Mouse (Mus musculus) MEL (cell line): ENCODE measurements around the gene Chpf. TPM values are rescaled to one million over a fixed set of nuclear protein-coding genes. Genes with fewer than 3 reads are reported as not detected.

Experiments
- DNase-seq: peaks from one replicate; pipeline ENCODE4 v3.0.0; 2011; ENCODE audit warnings: low read depth, low spot score
- H3K27ac ChIP-seq: 2 replicates; pipeline ENCODE4 v1.5.1; 2012; ENCODE audit warnings: low read depth, mild to moderate bottlenecking, control low read depth, low read length, moderate library complexity; ENCODE audit not compliant: control insufficient read depth
- H3K27me3 ChIP-seq, 2 experiments: fragments of 150-350 bp in 1 of 2; sonication (generic) in 1 of 2; 2 replicates each; pipeline ENCODE4 v1.6.1; 2012; ENCODE audit warnings: low read length in 2 of 2, mild to moderate bottlenecking in 2 of 2, improper control_type of control experiment in 1 of 2, moderate library complexity in 1 of 2; ENCODE audit not compliant: insufficient read depth in 2 of 2, control insufficient read depth in 1 of 2
- H3K36me3 ChIP-seq, 2 experiments: 2 replicates each; pipeline ENCODE4 v1.6.1; 2012 to 2014; ENCODE audit warnings: low read length in 2 of 2, improper control_type of control experiment in 1 of 2, inconsistent platforms in 1 of 2, mild to moderate bottlenecking in 1 of 2; ENCODE audit not compliant: insufficient read depth in 2 of 2, control insufficient read depth in 1 of 2
- H3K4me1 ChIP-seq, 2 experiments: fragments of 150-350 bp in 1 of 2; sonication (generic) in 1 of 2; 2 replicates each; pipeline ENCODE4 v1.6.1; 2012; ENCODE audit warnings: low read length in 2 of 2, improper control_type of control experiment in 1 of 2, mild to moderate bottlenecking in 1 of 2; ENCODE audit not compliant: insufficient read depth in 2 of 2, control insufficient read depth in 1 of 2
- H3K4me3 ChIP-seq, 2 experiments: fragments of 150-350 bp in 1 of 2; sonication (generic) in 1 of 2; 2 replicates each; pipeline ENCODE4 v1.5.1; 2012; ENCODE audit warnings: low read depth in 2 of 2, low read length in 2 of 2, mild to moderate bottlenecking in 2 of 2, moderate library complexity in 2 of 2, control low read depth in 1 of 2, improper control_type of control experiment in 1 of 2; ENCODE audit not compliant: control insufficient read depth in 1 of 2, insufficient read depth in 1 of 2
- H3K79me2 ChIP-seq: 2 replicates; pipeline ENCODE4 v1.6.1; 2012; ENCODE audit warnings: mild to moderate bottlenecking, low read length, moderate library complexity; ENCODE audit not compliant: control insufficient read depth, poor library complexity, insufficient read depth
- H3K9ac ChIP-seq: 2 replicates; pipeline ENCODE4 v1.6.1; 2012; ENCODE audit warnings: low read depth, mild to moderate bottlenecking, control low read depth, low read length, moderate library complexity; ENCODE audit not compliant: control insufficient read depth, poor library complexity, severe bottlenecking
- H3K9me3 ChIP-seq: fragments of 150-350 bp; sonication (generic); replicated peaks from 2 replicates; pipeline ENCODE4 v1.6.1; 2012; ENCODE audit warnings: mild to moderate bottlenecking, low read length, improper control_type of control experiment, moderate library complexity; ENCODE audit not compliant: insufficient read depth
- CHD1 ChIP-seq: IDR thresholded peaks from 2 replicates; pipeline ENCODE4 v1.6.1; 2012; ENCODE audit warnings: low read depth, mild to moderate bottlenecking, inconsistent platforms, low read length, improper control_type of control experiment
- CHD2 ChIP-seq: IDR thresholded peaks from 2 replicates; pipeline ENCODE4 v1.6.1; 2011; ENCODE audit warnings: low read length, improper control_type of control experiment
- CTCF ChIP-seq, 3 experiments: IDR thresholded peaks in 2 of 3; conservative IDR thresholded peaks in 1 of 3; 2 replicates each; pipeline ENCODE4 v1.5.1; 2011 to 2012; ENCODE audit warnings: low read length in 3 of 3, low read depth in 2 of 3, mild to moderate bottlenecking in 2 of 3, improper control_type of control experiment in 1 of 3, inconsistent platforms in 1 of 3, mixed read lengths in 1 of 3, moderate library complexity in 1 of 3; ENCODE audit not compliant: control insufficient read depth in 1 of 3, insufficient read depth in 1 of 3, poor library complexity in 1 of 3, severe bottlenecking in 1 of 3
- ELF1 ChIP-seq: IDR thresholded peaks from 2 replicates; pipeline ENCODE4 v1.6.1; 2014; ENCODE audit warnings: low read depth, mild to moderate bottlenecking, inconsistent platforms, low read length, improper control_type of control experiment, moderate library complexity
- ETS1 ChIP-seq: IDR thresholded peaks from 2 replicates; pipeline ENCODE4 v1.6.1; 2012; ENCODE audit warnings: low read depth, mild to moderate bottlenecking, inconsistent platforms, low read length, improper control_type of control experiment, moderate library complexity
- GABPA ChIP-seq: IDR thresholded peaks from 2 replicates; pipeline ENCODE4 v1.6.1; 2012; ENCODE audit warnings: low read depth, mild to moderate bottlenecking, inconsistent platforms, low read length, improper control_type of control experiment, moderate library complexity
- GATA1 ChIP-seq: IDR thresholded peaks from 2 replicates; pipeline ENCODE4 v1.6.1; 2011; ENCODE audit warnings: low read depth, low read length, improper control_type of control experiment
- HCFC1 ChIP-seq: IDR thresholded peaks from 2 replicates; pipeline ENCODE4 v1.6.1; 2012; ENCODE audit warnings: low read depth, mild to moderate bottlenecking, inconsistent platforms, low read length, improper control_type of control experiment, moderate library complexity
- MAFK ChIP-seq: IDR thresholded peaks from 2 replicates; pipeline ENCODE4 v1.6.1; 2011; ENCODE audit warnings: low read depth, mild to moderate bottlenecking, low read length, improper control_type of control experiment, borderline replicate concordance
- MAX ChIP-seq: IDR thresholded peaks from 2 replicates; pipeline ENCODE4 v1.6.1; 2011; ENCODE audit warnings: low read length, improper control_type of control experiment
- MXI1 ChIP-seq: IDR thresholded peaks from 2 replicates; pipeline ENCODE4 v1.6.1; 2011; ENCODE audit warnings: mild to moderate bottlenecking, low read depth, low read length, improper control_type of control experiment
- POLR2A ChIP-seq, 2 experiments: IDR thresholded peaks; 2 replicates each; pipeline ENCODE4 v1.6.1; 2011 to 2012; ENCODE audit warnings: low read length in 2 of 2, mild to moderate bottlenecking in 2 of 2, control low read depth in 1 of 2, improper control_type of control experiment in 1 of 2, low read depth in 1 of 2, moderate library complexity in 1 of 2; ENCODE audit not compliant: control insufficient read depth in 1 of 2, insufficient read depth in 1 of 2, poor library complexity in 1 of 2
- SIN3A ChIP-seq: IDR thresholded peaks from 2 replicates; pipeline ENCODE4 v1.6.1; 2012; ENCODE audit warnings: low read length, improper control_type of control experiment, inconsistent platforms
- USF2 ChIP-seq, 2 experiments: IDR thresholded peaks; 2 replicates each; pipeline ENCODE4 v1.6.1; 2011 to 2012; ENCODE audit warnings: improper control_type of control experiment in 2 of 2, low read length in 2 of 2, borderline replicate concordance in 1 of 2, inconsistent platforms in 1 of 2, low read depth in 1 of 2, mild to moderate bottlenecking in 1 of 2; ENCODE audit not compliant: insufficient read depth in 1 of 2
- ZC3H11A ChIP-seq: IDR thresholded peaks from 2 replicates; pipeline ENCODE4 v1.6.1; 2012; ENCODE audit warnings: low read depth, mild to moderate bottlenecking, inconsistent platforms, low read length, improper control_type of control experiment
- ZKSCAN1 ChIP-seq: IDR thresholded peaks from 2 replicates; pipeline ENCODE4 v1.6.1; 2012; ENCODE audit warnings: low read depth, mild to moderate bottlenecking, inconsistent platforms, low read length, improper control_type of control experiment, moderate library complexity
- ZMIZ1 ChIP-seq: IDR thresholded peaks from 2 replicates; pipeline ENCODE4 v1.6.1; 2012; ENCODE audit warnings: low read depth, mild to moderate bottlenecking, inconsistent platforms, low read length, improper control_type of control experiment, moderate library complexity
- ZNF384 ChIP-seq: IDR thresholded peaks from 2 replicates; pipeline ENCODE4 v1.6.1; 2012; ENCODE audit warnings: low read depth, mild to moderate bottlenecking, inconsistent platforms, low read length, improper control_type of control experiment
- polyA plus RNA-seq, 2 experiments: library from polyadenylated mRNA; stranded (reverse) in 1 of 2; unstranded in 1 of 2; fragments of >175 nt in 1 of 2; fragments of >200 nt in 1 of 2; gene quantifications; 2 replicates each; pipeline versions ENCODE4 v1.2.1 to v1.2.4; 2012; ENCODE audit warnings: low replicate concordance in 2 of 2, low read depth in 1 of 2; ENCODE audit not compliant: insufficient read length in 2 of 2, insufficient read depth in 1 of 2, missing spikeins in 1 of 2
- total RNA-seq: library from RNA; depleted of rRNA; stranded (reverse); fragments of 300-350 nt; gene quantifications from 2 replicates; pipeline ENCODE4 v1.2.3, GENCODE M21; 2012

Chpf gene
- total and polyA plus RNA-seq, 3 experiments, result 32.3 to 49.0 TPM; not detected in 1

- TF ChIP-seq MAX, result no peak
- no peak for TF ChIP-seq CTCF (IDR thresholded peaks at IDR 0.05 in 2 of 3, conservative IDR thresholded peaks at IDR 0.05 in 1 of 3; ENCODE audit: control insufficient read depth in 1 of 3, insufficient read depth in 1 of 3, low read depth in 2 of 3, low read length in 3 of 3, poor library complexity in 1 of 3, severe bottlenecking in 1 of 3)
- TF ChIP-seq CHD2, result no peak
- Histone ChIP-seq H3K36me3 (no peaks in the 10 kb centered on the region), H3K9me3 (no peaks in the 10 kb centered on the region), H3K79me2 (no peaks in the 10 kb centered on the region), H3K4me1 (no peaks in the 10 kb centered on the region), H3K9ac (no peak overlapping the region), H3K27ac (no peak overlapping the region), H3K27me3 (peaks cover 0 to 3% of the 10 kb centered on the region in 2 experiments; a peak in 1 of 4 replicates), H3K4me3 (no peak overlapping the region)
- no peak for DNase-seq
Observed at GRCm38 (mm10) chr1:75511437-75512210, 32.5 kb upstream of the Chpf start.

GRCm38 (mm10) chr1:75510154-75510553 is 31.0 kb upstream of the Chpf start:
- no peak overlapping the region for H3K27ac ChIP-seq
- H3K4me1 ChIP-seq, result no peaks in the 10 kb centered on the region
- no peak overlapping the region for H3K4me3 ChIP-seq
- peaks cover 0 to 3% of the 10 kb centered on the region in 2 experiments; a peak in 1 of 4 replicates for H3K27me3 ChIP-seq
- DNase-seq, result no peak
- no peaks in the 10 kb centered on the region for H3K36me3 ChIP-seq
- H3K9ac ChIP-seq, result no peak overlapping the region
- no peaks in the 10 kb centered on the region for H3K79me2 ChIP-seq
- H3K9me3 ChIP-seq, result no peaks in the 10 kb centered on the region
- TF ChIP-seq MXI1, result no peak
- TF ChIP-seq ZC3H11A, result no peak
- no peak for TF ChIP-seq CHD1
- TF ChIP-seq, all 39 proteins: peak for 0

- Histone ChIP-seq H3K9ac (no peak overlapping the region), H3K79me2 (no peaks in the 10 kb centered on the region), H3K4me3 (no peak overlapping the region), H3K27me3 (peaks cover 0 to 3% of the 10 kb centered on the region in 2 experiments; a peak in 1 of 4 replicates), H3K4me1 (no peaks in the 10 kb centered on the region), H3K27ac (no peak overlapping the region), H3K36me3 (no peaks in the 10 kb centered on the region), H3K9me3 (no peaks in the 10 kb centered on the region)
- no peak for DNase-seq
- TF ChIP-seq GABPA, result no peak
- TF ChIP-seq GATA1, result no peak
- no peak for TF ChIP-seq ZKSCAN1
- no peak for TF ChIP-seq ZNF384
- TF ChIP-seq SIN3A, result no peak
- TF ChIP-seq HCFC1, result no peak
- no peak for TF ChIP-seq CTCF (IDR thresholded peaks at IDR 0.05 in 2 of 3, conservative IDR thresholded peaks at IDR 0.05 in 1 of 3; ENCODE audit: control insufficient read depth in 1 of 3, insufficient read depth in 1 of 3, low read depth in 2 of 3, low read length in 3 of 3, poor library complexity in 1 of 3, severe bottlenecking in 1 of 3)
- TF ChIP-seq MAX, result no peak
- no peak for TF ChIP-seq USF2 (IDR thresholded peaks at IDR 0.05; ENCODE audit: borderline replicate concordance in 1 of 2, insufficient read depth in 1 of 2, low read depth in 1 of 2, low read length in 2 of 2)
- TF ChIP-seq ELF1, result no peak
- TF ChIP-seq ZC3H11A, result no peak
- TF ChIP-seq CHD2, result no peak
- TF ChIP-seq POLR2A (IDR thresholded peaks at IDR 0.05; ENCODE audit: control insufficient read depth in 1 of 2, insufficient read depth in 1 of 2, low read depth in 1 of 2, low read length in 2 of 2, poor library complexity in 1 of 2), result no peak
- no peak for TF ChIP-seq ETS1
- no peak for TF ChIP-seq ZMIZ1
- TF ChIP-seq MAFK, result no peak
Observed at GRCm38 (mm10) chr1:75509586-75509985, 30.5 kb upstream of the Chpf start.
